Mouse (Mus musculus) olfactory bulb, adult 2 months (tissue): ENCODE data around the gene Ptk7.

Source experiments
- CTCF ChIP-seq: fragments of 200-500 bp; IDR thresholded peaks from 2 replicates; pipeline ENCODE4 v1.5.1; 2012; ENCODE audit warnings: low read depth, mild to moderate bottlenecking, low read length, moderate library complexity; ENCODE audit not compliant: insufficient read depth
- POLR2A ChIP-seq: fragments of 200-500 bp; IDR thresholded peaks from 2 replicates; pipeline ENCODE4 v1.6.1; 2012; ENCODE audit warnings: mild to moderate bottlenecking, low read depth, low read length, moderate library complexity; ENCODE audit not compliant: insufficient read depth

DNA sequence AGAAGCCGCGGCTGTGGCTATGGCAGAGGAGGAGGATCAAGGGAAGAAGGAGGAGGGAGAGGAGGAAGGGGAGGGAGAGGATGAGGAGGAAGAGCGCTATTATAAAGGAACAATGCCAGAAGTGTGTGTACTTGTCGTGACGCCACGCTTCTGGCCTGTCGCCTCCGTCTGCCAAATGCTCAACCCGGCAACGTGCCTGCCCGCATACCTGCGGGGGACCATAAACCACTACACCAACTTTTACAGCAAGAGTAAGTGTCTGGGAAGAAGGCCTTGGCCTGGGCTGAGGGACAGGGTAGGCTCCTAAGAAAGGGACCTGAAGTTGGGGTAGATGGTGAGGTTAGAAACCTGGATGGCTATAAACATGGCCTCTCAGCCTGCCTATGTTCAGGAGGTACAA is 32.7 kb upstream of the Ptk7 start:
- no peak for TF ChIP-seq CTCF
- TF ChIP-seq POLR2A, result no peak
